Mouse (Mus musculus) embryonic facial prominence, embryonic 14.5 days (tissue): ENCODE measurements around the gene Rabep1. TPM values are rescaled to one million over a fixed set of nuclear protein-coding genes. Genes with fewer than 3 reads are reported as not detected.

ENCODE experiments used
- ATAC-seq: fragments of 200-750 bp; cut with Nextera tagmentation; 2 replicates; pipeline ENCODE4 v1.8.0; 2017; ENCODE audit warnings: low read depth, moderate number of reproducible peaks, moderate TSS enrichment
- DNase-seq: peaks from one replicate; pipeline ENCODE4 v3.0.0-alpha.2; 2015; ENCODE audit warnings: low spot score
- H3K27ac ChIP-seq: fragments of 300-500 bp; sonication (generic); replicated peaks from 2 replicates; pipeline ENCODE4 v1.5.1; 2014; ENCODE audit warnings: low read depth, mild to moderate bottlenecking, low read length, moderate library complexity
- H3K27me3 ChIP-seq: fragments of 300-500 bp; sonication (generic); replicated peaks from 2 replicates; pipeline ENCODE4 v1.6.1; 2014; ENCODE audit warnings: low read length; ENCODE audit not compliant: control insufficient read depth, insufficient read depth
- H3K36me3 ChIP-seq: fragments of 300-500 bp; sonication (generic); 2 replicates; pipeline ENCODE4 v1.6.1; 2014; ENCODE audit warnings: low read length, mixed read lengths; ENCODE audit not compliant: control insufficient read depth, insufficient read depth
- H3K4me1 ChIP-seq: fragments of 300-500 bp; sonication (generic); 2 replicates; pipeline ENCODE4 v1.6.1; 2014; ENCODE audit warnings: antibody characterized with exemption, low read length; ENCODE audit not compliant: control insufficient read depth, insufficient read depth
- H3K4me2 ChIP-seq: fragments of 300-500 bp; sonication (generic); 2 replicates; pipeline ENCODE4 v1.6.1; 2014; ENCODE audit warnings: low read depth, mild to moderate bottlenecking, low read length, moderate library complexity, mixed read lengths
- H3K4me3 ChIP-seq: fragments of 300-500 bp; sonication (generic); 2 replicates; pipeline ENCODE4 v1.5.1; 2014; ENCODE audit warnings: low read depth, mild to moderate bottlenecking, low read length
- H3K9ac ChIP-seq: fragments of 300-500 bp; sonication (generic); 2 replicates; pipeline ENCODE4 v1.6.1; 2014; ENCODE audit warnings: low read depth, mild to moderate bottlenecking, low read length, moderate library complexity, mixed read lengths
- H3K9me3 ChIP-seq: fragments of 300-500 bp; sonication (generic); 2 replicates; pipeline ENCODE4 v1.6.1; 2016; ENCODE audit warnings: low read length; ENCODE audit not compliant: control insufficient read depth
- WGBS: fragments of 180-500 bp; shearing (Covaris S2); extraction: QIAGEN DNeasy Blood & Tissue Kit; methylation state at CpG from one replicate; pipeline ENCODE4 v1.1.7; 2014; 5-methylcytosine and 5-hydroxymethylcytosine counted together
- polyA plus RNA-seq: library from polyadenylated mRNA; unstranded; fragments of >200 nt; fragmentation: Nextera tagmentation; extraction: Ambion mirVana; gene quantifications from 2 replicates; pipeline ENCODE4 v1.2.1, GENCODE M21; 2014

Rabep1 gene
- polyA plus RNA-seq, 1 experiment from 2014 or later = 31.8 TPM

DNA sequence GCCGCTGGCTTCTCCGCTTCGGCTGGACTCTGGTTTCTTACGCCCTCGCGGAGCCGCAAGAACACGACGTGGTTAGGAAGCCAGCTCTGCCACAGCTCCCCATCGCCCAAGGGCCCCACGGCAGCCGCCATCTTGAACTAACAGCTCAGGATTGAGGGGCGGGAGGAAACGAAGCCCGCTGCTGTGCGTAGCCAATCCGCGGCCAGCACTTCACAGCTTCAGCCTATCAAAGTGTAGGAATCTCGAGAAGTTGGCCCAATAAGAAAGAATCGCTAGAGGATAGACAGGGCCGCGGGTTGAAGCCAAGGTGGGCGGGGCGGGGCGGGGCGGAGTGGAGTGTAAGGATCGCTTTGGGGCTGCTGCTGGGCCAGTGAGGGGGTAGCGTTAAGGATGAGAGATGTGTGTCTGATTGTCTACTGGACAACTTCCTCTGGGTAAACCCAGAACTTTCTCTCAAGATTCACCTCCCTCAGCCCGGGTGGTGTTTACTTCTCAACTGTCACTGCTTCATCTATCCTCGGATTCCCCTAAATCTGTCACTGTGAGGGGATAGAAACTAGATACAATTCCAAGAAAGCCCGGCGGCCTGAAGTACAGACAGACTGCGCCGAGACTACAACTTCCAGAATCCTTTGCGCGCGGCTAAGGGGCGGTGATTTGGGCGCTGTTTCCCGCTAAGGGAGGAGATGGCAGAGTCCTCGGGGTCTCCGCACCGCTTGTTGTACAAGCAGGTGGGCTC lies 125.4 kb downstream of the Rabep1 start, which contains the start of the genes Nup88 and Rpain:
Gene Nup88, minus strand, starts transcription at position 153 of the 739 bp plus-strand sequence.
Gene Rpain, plus strand, starts transcription at position 393 of the 739 bp plus-strand sequence.
- Histone ChIP-seq H3K27me3 (no peaks in the 10 kb centered on the region), H3K36me3 (peaks cover 53% of the 10 kb centered on the region), H3K9me3 (no peaks in the 10 kb centered on the region), H3K4me1 (peaks cover 7% of the 10 kb centered on the region), H3K27ac (peak within 1 kb of the TSS; percentile 83), H3K4me3 (peak within 1 kb of the TSS; percentile 67), H3K9ac (peak within 1 kb of the TSS; percentile 88), H3K4me2 (peak within 1 kb of the TSS; percentile 90)
- peak; percentile 99 for DNase-seq
- under 1% methylated on average over 39 of the region's 43 CpGs for WGBS
- peak; percentile 98 for ATAC-seq

DNA sequence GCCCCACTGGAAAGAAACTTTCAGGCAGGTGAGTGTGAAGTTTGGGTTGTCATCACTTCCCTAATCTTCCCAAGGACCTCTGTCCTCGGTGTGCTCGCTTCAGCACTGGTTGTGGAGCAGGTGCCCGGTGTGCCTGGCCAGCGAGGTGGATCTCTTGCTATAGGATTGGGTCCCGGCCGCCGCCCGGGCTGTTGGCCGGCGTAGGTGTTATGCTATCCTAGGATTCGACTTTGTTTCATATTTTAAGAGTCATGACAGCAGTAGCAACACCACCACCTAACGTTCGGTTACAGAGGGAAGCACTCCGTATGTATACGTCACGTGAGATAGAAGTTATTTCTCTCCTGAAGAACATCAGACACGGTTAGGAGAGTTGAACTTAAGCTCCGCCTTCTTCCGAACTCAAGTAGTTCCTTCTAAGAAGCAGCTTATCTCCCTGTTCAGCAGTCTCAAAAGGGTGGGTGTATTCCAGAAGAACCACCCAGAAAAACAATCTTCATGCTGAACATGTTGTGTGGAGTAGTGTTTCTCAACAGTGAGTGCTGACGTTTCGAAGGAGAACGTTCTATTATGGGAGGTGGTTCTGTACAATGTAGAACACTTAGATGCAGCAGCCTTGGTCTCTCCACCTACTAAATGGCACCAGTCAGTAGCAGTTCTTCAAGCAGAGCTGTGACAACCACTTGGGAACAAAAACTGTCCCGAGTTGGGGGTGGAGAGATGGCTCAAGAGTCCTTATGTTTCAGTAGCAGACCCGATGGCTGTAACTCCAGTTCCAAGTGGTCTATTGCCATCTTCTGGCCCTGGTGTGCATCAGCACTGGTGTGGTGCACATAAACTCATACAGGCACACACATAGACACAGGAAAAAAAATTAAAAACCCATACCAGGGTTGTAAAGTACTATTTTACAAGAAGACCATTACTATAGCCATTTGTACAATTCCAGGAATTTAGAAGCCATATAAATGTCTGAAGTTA lies 126.3 kb downstream of the Rabep1 start:
- peak; percentile 41 for DNase-seq
- Histone ChIP-seq H3K4me1 (peaks cover 7% of the 10 kb centered on the region), H3K36me3 (peaks cover 53% of the 10 kb centered on the region), H3K9me3 (no peaks in the 10 kb centered on the region), H3K27me3 (no peaks in the 10 kb centered on the region), H3K4me3 (peak overlapping the region; percentile 67), H3K9ac (peak overlapping the region; percentile 65), H3K4me2 (peak overlapping the region; percentile 72), H3K27ac (peak overlapping the region; percentile 83; the same call in 1 of the 2 replicates)
- peak; percentile 2; the same call in 1 of the 2 replicates for ATAC-seq
- WGBS = 15% methylated on average over 23 of the region's 24 CpGs

DNA sequence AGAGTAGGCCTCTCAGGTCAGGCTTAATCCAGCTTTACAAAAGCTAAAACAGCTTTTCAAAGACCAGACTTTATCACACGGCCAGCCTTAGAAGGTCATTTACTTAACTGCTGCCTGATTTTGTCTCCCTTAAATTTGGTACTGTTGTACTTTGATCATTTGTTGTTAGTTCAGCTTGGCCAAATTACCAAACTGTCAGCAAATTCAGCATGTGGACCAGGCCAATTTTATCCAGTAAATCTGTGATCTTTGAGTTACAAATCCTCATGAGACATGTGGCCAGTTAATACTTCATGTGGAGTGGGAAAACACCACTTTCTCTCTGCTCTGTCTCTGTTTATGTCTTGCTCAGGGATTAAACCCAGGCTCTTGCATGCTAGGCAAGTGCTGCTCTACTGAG lies 128.0 kb downstream of the Rabep1 start:
- no peak overlapping the region for H3K27ac ChIP-seq
- no peak overlapping the region for H3K4me2 ChIP-seq
- H3K9me3 ChIP-seq = no peaks in the 10 kb centered on the region
- H3K27me3 ChIP-seq = no peaks in the 10 kb centered on the region
- no peak overlapping the region for H3K4me3 ChIP-seq
- H3K4me1 ChIP-seq = peaks cover 7% of the 10 kb centered on the region
- H3K9ac ChIP-seq = no peak overlapping the region
- 58% methylated on average over 1 of the region's 1 CpGs for WGBS
- no peak for ATAC-seq
- no peak for DNase-seq
- H3K36me3 ChIP-seq = peaks cover 58% of the 10 kb centered on the region

DNA sequence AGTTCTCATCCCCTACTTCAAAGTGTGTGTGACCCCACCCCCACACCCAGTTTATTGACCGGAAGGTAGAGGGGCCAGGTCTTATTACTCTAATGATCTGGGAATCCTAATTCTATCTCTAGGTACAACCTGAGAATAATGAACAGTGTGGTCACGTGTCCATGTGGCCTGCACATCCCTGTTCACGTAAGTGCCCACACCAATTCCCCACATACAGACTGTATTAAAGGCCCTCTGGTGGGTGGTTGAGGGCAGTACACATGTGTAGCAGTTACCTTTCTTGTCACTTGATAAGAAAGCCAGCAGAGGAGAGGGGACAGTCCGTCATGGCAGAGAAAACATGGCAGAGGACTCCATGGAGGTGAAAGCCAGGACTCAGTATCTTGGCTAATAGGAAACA lies 129.4 kb downstream of the Rabep1 start:
- ATAC-seq (no peak), DNase-seq (peak; percentile 6)

DNA sequence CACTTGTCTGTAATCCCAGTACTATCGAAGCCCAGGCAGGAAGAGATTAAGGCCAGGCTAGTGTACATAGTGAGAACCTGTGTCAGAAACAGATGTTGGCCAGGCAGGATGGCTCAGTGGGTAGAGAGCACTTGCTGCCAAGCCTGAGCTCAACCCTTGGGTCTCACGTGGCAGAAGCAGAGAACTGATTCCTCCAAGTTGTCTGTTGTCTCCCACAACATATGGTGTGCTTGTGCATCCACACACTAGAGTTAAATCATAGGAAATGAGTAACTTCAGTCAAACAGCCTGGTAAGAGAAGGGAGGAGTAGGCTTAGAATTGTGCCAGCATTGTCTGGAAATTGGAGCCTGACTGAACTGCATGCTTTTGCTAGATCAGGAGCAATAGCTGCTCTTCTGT lies 130.6 kb downstream of the Rabep1 start:
- Histone ChIP-seq H3K4me2 (no peak overlapping the region), H3K27ac (no peak overlapping the region), H3K9me3 (no peaks in the 10 kb centered on the region), H3K36me3 (peaks cover 82% of the 10 kb centered on the region), H3K27me3 (no peaks in the 10 kb centered on the region), H3K9ac (no peak overlapping the region), H3K4me1 (no peaks in the 10 kb centered on the region; the same call in 1 of the 2 replicates), H3K4me3 (no peak overlapping the region)
- WGBS = 70% methylated on average over 2 of the region's 2 CpGs
- ATAC-seq (no peak), DNase-seq (no peak)

More for the DNA sequence above, 129.4 kb downstream of the Rabep1 start:
- Histone ChIP-seq H3K9me3 (no peaks in the 10 kb centered on the region), H3K27me3 (no peaks in the 10 kb centered on the region), H3K36me3 (peaks cover 69% of the 10 kb centered on the region), H3K27ac (no peak overlapping the region), H3K4me2 (no peak overlapping the region), H3K9ac (no peak overlapping the region), H3K4me1 (no peaks in the 10 kb centered on the region; the same call in 1 of the 2 replicates), H3K4me3 (no peak overlapping the region)
- 60% methylated on average over 4 of the region's 4 CpGs for WGBS

DNA sequence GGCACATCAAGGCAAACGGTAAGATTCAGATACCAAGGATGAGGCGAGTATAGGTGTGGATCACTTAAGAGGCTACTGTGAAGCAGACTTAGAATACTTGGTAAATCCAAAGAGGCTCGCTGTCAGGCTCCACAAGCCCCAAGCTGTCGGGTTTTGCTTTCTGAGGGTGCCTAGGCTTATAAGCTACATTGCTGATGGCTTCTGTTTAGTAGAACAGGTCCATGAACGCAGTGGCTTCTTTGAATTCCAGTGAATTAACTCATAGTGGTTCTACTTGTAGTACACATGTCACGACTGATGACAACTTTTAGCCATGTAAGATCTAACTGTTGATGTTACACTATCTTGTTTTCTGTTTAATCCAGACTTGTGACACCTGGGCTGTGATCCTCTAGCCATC lies 132.7 kb downstream of the Rabep1 start:
- Histone ChIP-seq H3K9me3 (no peaks in the 10 kb centered on the region), H3K36me3 (peaks cover 81% of the 10 kb centered on the region), H3K27ac (no peak overlapping the region), H3K4me2 (no peak overlapping the region), H3K9ac (no peak overlapping the region), H3K4me3 (no peak overlapping the region), H3K4me1 (peaks cover 11% of the 10 kb centered on the region; the same call in 1 of the 2 replicates), H3K27me3 (no peaks in the 10 kb centered on the region)
- ATAC-seq (no peak), DNase-seq (no peak)
- WGBS = 81% methylated on average over 6 of the region's 6 CpGs

DNA sequence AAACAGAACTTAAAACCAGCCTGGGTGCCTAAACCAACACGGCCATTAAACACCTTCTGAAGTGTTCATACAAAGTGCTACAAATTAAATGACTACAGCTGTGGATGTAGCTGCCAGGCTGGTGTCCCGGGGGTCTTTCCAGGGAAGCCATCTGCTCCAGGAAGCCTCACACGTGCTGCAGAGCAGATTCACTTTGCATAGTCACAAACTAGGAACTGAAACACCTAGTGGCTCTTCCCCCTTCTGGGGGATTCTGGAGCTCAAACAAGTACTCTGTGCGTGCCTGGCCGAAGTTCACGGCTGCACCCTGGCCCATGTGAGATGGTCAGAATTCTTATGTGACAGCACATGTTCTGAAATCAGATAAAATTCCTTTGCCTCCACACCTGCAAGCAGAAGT lies 135.7 kb downstream of the Rabep1 start:
- 82% methylated on average over 6 of the region's 6 CpGs for WGBS

DNA sequence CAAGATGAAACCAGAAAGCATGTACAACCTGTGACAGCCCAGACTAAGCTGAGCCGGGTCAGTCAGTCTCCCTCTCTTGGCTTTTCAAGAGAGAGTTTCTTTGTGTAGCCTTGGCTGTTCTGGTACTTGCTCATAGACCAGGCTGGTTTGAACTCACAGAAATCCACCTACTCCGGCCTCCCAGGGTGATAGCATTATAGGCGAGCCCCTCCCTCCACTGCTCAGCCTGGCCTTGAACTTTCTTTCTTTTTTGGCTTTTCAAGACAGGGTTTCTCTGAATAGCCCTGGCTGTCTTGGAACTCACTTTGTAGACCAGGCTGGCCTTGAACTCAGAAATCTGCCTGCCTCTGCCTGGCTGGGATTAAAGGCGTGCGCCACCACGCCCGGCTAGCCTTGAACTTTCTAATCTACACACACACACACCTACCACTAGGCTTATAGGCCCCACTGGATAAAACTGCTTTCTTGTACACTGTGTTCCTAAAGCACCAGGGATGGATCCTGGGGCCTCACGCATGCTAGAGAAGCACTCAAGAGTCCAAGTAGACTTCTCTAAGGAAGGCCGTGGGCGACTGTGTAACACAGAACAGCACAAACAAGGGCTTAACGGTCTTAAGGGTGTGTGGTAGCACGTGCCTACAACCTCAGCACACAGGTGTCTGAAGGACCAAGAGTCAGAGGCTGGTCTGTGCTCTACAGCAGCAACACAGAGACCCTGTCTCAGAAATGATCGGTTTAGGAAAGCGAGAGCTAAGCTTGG lies 136.4 kb downstream of the Rabep1 start:
- no peaks in the 10 kb centered on the region for H3K27me3 ChIP-seq
- H3K27ac ChIP-seq = no peak overlapping the region
- H3K4me2 ChIP-seq = peak overlapping the region; percentile 80; the same call in 1 of the 2 replicates
- H3K9ac ChIP-seq = 0 out of 2 replicates have a peak overlapping the region, but pooled peaks have one; percentile 3
- 93% methylated on average over 14 of the region's 14 CpGs for WGBS
- H3K9me3 ChIP-seq = no peaks in the 10 kb centered on the region
- ATAC-seq = no peak
- peak overlapping the region; percentile 99; the same call in 1 of the 2 replicates for H3K4me3 ChIP-seq
- peaks cover 11% of the 10 kb centered on the region; the same call in 1 of the 2 replicates for H3K4me1 ChIP-seq
- peaks cover 64% of the 10 kb centered on the region for H3K36me3 ChIP-seq
- DNase-seq = no peak

More for the DNA sequence above, 135.7 kb downstream of the Rabep1 start:
- ATAC-seq (no peak), DNase-seq (no peak)
- H3K4me3 ChIP-seq = no peak overlapping the region
- peaks cover 11% of the 10 kb centered on the region; the same call in 1 of the 2 replicates for H3K4me1 ChIP-seq
- peaks cover 64% of the 10 kb centered on the region for H3K36me3 ChIP-seq
- no peak overlapping the region for H3K4me2 ChIP-seq
- no peak overlapping the region for H3K9ac ChIP-seq
- no peaks in the 10 kb centered on the region for H3K9me3 ChIP-seq
- no peaks in the 10 kb centered on the region for H3K27me3 ChIP-seq
- H3K27ac ChIP-seq = no peak overlapping the region
